Mouse (Mus musculus): Measurements from ENCODE around the gene Rfx5.
A peak's percentile ranks its signal among the peaks of the same experiment; 100 is the strongest.
"Not testable (repeated sequence)": the region's sequence is repeated elsewhere in the genome, so short reads cannot be mapped to it uniquely, and the experiment has no call there.

Gene Rfx5

DNA sequence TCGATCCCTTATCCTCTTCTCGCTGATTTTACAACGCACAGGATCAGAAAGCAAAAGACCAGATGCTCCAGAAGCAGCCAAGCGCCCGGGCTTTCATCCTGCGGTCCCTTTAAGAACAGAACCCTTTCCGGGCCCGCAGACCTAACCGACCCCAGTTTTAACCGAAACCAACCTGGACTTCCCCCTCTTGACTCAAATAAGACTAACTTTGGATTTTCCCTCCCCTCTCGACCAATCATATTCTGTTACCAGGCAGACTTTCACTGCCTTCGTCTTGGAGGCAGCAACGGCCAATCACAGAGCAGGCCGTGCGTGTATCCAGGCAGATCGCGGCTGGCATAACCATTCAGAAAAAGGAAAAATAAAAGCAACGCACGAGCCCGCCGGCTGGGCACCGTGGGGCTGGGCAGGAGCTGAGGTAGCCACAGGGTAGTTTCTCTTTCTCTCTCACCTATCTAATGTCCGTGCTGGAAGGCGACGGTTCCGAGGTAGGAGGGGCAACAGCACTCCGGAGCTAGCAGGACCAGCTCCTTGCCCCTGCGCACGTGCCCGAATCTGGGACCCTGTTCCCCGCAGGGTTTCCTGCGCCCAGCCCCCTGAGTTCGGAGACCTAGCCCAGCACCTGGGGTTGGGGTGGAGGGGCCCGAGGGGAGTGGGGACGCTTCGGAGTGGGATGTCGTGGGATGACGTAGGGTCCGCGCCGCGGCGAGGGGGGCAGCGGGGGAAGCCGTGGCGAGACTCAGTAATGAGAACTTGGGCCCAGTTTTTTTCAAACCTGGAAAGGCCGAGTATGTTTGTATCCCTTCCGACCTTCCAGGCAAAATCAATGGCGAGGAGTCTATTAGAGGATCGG lies at the start of gene Rfx5:
Gene Rfx5 (plus strand): TSS at position 312 of the 853 bp plus-strand sequence.
- DNase-seq (ENCODE audit: low spot score), result peak; percentile 91

GRCm38 (mm10) chr3:94904759-94905158 lies 49.1 kb upstream of the Rfx5 start:
- not testable (repeated sequence) for DNase-seq (ENCODE audit: low spot score)

- peak; percentile 37 for DNase-seq (ENCODE audit: low spot score)
Observed at GRCm38 (mm10) chr3:94906482-94906881, 47.4 kb upstream of the Rfx5 start.

DNA sequence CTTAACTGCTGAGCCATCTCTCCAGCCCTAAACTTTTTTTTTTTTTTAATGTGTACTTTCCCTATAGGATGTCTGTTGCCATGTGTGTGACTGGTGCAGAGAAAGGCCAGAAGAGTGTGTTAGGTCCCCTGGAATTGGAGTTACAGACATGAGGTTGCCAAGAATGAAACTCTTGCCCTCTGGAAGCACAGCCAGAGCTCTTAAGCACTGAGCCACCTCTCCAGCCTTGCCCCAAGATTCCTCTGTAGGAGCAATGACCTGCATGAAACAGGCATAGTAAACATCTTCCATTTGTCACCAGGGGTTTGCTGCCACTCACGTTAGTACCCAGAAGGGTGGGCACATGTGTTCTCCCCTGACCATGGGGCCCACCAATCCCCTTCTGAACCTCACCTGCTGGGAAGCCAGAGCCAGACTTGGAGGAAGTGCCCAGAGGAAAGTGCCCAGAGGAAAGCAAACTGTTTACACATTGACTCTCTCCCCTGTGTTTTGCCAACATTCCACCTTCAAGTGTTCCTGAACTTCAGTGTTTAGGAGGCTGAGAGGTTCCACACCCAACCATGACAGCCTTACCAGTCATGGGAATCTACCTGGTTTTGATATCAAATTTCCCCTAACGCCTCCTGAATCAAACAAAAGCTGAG lies 42.7 kb upstream of the Rfx5 start:
- DNase-seq (ENCODE audit: low spot score), result no peak

GRCm38 (mm10) chr3:94913801-94914200 lies 40.1 kb upstream of the Rfx5 start:
- no peak for DNase-seq (ENCODE audit: low spot score)

DNA sequence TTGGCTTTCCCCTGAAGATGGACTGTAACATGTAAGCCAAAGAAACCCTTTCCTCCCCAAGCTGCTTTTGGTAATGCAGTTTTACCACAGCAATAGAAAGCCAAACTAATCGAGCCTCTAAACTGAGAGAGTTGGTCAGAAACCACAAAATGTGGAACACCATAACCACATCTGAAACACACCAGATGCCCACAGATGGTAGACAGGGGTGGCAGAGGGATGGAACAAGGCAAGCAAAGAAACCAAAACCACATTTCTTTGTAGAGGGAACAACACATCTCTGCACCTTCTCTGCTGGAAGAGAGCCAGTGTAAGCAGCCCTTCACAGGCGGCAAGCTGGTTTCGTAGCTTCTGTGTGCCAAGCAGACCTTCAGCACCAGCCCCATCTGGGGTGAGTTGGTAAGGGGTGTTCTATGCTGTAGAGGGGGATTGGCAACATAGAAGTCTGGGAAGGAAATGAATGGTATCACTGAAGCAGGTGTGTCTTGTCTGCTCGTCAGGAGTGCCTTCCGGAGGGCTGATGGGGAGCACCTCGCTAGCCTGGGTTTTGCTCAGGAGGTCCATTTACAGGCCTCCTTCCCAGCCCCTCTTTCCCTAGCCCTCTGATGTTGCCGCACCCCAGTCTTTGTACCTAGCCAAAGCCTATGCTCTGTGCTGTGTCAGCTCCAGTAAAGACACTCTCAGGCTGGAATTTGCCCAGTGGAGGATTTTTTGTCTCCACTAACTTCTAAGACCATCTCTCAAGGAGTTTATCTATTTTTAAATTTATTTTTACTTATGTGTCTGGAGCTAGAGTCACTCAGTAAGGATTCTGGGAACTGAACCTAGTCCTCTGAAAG lies 37.8 kb upstream of the Rfx5 start:
- no peak for DNase-seq (ENCODE audit: low spot score)

DNA sequence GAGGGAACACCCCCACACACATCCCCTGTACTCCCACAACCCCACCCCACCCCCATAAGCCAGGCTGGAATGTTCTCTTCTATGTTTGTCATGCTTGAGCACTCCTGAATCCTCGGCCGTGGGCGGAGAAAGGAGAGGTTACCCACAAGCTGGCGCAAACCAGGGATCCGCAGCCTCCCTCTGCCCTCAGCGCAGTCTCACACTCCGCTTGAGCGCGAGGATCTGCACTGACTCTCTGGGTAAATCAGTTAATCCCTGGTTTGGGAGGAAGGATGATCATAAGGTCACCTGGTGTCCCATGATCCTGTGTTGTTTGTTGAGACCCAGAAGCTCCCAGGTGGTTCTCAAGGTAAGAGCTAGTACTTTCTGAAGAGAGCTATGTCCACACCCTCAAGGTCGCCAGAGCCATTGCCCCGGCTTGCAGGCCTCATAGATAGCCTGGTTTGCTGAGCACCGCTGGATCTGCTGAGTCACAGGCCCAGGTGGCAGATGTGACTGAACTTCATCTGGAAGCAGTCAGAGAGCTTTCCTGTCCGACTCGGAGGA lies 36.0 kb upstream of the Rfx5 start:
- peak; percentile 66 for DNase-seq (ENCODE audit: low spot score)

DNA sequence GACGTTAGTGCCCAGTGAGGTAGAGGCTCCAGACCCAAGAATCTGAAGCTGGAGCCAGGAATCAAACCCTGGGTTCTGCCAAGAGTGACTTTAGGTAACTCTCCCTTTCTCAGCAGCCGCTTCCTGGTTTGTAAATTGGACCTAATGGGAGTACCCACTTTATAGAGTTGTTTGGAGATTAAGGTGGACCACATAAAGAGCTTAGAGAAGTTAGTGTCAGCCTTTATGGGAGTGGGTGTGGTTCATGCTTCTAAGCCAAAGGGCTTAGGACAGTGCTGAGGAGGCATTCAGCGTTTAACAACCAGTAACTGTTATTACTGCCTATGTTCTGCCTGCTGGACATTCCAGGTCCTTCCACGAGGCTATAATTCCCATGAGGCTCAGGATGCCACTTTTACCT lies 35.0 kb upstream of the Rfx5 start:
- no peak for DNase-seq (ENCODE audit: low spot score)

DNA sequence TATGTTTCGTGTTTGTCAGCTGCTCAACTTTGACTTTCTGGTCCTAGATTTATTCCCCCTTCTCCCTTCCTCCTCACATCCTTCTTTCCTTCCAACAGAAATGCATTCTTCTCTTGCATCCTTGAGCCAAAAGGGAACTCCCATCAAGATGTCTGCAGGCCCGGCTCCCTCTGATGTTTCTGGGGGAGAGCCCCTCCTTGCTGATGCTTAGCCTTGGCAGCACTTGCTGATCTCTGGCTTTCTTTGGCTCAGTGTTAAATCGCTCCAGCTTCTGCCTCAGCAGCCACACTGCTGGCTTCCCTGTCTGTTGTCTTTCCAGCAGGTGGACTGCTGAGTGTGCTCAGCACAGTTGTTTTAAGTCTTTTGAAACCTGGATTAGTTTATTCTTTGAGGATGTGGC lies 32.8 kb upstream of the Rfx5 start:
- DNase-seq (ENCODE audit: low spot score), result no peak

DNA sequence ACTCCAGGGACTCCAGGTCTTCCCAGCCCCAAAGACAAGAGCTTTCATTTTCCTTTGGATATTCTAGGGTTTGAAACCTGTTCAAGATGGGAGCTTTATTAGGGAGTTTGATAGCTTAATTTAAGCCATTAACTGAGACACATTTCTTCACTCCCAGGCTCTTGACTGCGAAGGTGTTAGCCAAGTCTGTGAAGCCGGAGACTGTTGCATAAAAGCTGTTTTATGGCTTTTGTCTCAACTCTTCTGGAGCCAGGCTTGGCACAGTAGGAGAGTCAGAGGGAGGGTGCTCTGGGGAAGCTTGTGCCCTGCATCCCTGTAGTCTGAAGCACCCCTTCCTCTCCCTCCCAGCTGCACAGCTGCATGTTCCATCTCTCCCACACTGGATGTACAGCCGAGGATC lies 31.5 kb upstream of the Rfx5 start:
- no peak for DNase-seq (ENCODE audit: low spot score)

DNA sequence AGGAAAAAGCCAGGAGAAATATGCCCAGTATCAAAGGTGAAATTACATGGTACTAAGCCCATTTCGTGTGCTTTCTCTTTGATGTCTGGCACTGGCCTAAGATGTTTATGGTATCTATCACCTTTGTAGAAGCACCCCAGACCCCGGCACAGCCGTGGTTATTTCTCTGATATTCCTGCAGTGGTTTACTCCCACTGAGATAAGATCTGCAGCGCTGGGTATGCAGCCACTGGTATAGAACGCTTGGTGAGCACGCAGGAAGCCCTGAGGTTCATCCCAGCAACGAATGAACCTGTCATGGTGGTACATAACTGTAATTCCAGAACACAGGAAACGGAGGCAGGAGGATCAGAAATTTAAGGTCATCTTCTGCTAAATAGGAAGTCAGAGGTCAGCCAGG lies 29.2 kb upstream of the Rfx5 start:
- no peak for DNase-seq (ENCODE audit: low spot score)

GRCm38 (mm10) chr3:94926301-94926736 lies 27.6 kb upstream of the Rfx5 start:
- not testable (repeated sequence) for DNase-seq (ENCODE audit: low spot score)

GRCm38 (mm10) chr3:94928979-94929378 lies 24.9 kb upstream of the Rfx5 start:
- not testable (repeated sequence) for DNase-seq (ENCODE audit: low spot score)

- not testable (repeated sequence) for DNase-seq (ENCODE audit: low spot score)
Observed at GRCm38 (mm10) chr3:94930386-94931266, 23.2 kb upstream of the Rfx5 start.

DNA sequence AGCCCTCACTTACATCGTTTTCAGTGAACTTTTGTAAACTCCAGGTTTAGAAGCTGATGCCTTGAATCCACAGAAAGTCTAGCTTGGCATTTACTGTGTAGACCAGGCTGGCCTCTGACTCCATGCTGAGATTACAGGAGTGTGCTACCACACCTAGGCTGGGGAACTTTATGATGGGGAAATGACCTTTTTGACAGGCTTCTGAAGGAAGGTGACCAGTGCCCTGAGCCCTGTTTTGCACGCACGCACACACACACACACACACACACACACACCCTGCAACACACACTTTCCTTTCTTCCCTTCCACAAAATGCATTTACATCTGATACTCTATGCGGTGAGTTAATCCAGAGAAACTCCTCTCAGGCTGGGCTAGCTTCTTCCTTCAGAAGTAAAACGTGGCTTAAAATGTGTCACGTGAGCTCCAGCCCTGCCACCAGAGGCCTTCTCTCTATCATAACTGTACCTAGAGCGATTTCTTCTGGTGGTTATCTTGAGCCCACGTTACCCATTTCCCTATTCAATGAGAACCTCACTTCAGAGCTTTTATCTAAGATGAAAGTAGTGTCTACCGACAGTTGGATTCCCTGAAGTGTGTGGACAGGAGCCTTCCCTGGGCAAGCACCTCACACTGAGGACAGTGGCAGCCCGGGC lies 22.3 kb upstream of the Rfx5 start:
- peak; percentile 53 for DNase-seq (ENCODE audit: low spot score)

DNA sequence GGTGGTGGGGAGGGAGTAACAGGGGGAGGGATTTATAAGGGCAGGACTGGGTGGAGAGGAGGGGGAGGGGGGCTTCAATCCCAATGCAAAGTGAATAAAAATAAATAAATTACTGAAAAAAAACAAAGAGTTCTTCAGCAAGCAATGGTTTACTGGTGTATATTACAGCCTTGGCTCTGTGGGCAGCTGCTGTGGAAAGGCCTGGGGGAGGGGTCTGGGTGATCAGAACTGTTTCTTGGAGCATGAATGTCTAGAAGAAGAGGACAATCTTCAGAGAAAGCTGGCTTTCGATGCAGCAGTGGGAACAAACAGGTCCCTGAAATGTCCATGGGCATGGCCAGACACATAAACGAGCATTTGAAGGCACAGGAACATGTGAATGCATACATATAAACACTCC lies 21.6 kb upstream of the Rfx5 start:
- DNase-seq (ENCODE audit: low spot score), result not testable (repeated sequence)

GRCm38 (mm10) chr3:94932809-94933564 lies 20.9 kb upstream of the Rfx5 start, which contains the start of gene Selenbp1:
Gene Selenbp1, plus strand, starts transcription at chr3:94933056.
- DNase-seq (ENCODE audit: low spot score), result peak; percentile 55

- not testable (repeated sequence) for DNase-seq (ENCODE audit: low spot score)
Observed at GRCm38 (mm10) chr3:94933604-94934003, 20.3 kb upstream of the Rfx5 start.

DNA sequence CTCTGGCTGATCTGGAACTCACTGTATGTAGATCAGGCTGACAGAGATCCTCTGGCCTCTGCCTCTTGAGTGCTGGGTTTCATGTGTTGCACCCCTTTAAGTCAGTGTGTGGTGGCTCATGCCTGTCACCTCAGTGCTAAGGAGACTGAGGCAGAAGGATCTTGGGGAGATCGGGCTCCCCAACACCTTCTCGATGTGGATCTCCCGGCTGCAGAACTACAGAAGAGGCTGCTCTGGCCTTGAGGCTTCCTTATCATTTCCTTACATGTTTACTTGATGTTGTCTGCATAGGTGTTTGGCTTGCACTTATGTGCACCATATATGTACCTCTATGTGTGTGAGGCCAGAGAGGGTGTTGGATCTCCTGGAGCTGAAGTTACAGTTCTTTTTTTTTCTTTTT lies 19.3 kb upstream of the Rfx5 start:
- not testable (repeated sequence) for DNase-seq (ENCODE audit: low spot score)

DNA sequence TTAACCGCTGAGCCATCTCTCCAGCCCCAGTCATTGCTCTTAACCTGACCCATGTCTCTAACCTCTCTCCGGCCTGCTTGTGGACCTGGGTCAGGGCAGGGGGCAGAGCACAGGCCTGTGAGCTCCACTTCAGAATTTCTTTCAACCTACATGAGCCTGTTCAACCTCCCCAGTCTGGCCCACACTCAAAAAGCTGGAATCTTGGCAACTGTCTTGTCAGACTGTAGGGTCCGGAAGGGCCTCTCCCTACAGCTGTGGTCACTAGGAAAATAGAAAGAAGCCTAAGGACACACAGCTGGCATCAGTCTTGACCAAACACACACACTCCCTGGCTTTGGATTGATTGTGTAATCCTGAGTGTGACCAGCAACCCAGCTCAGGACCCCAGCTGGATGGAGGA lies 18.5 kb upstream of the Rfx5 start:
- not testable (repeated sequence) for DNase-seq (ENCODE audit: low spot score)

Data from c-Kit-positive CD71-positive TER-119-positive erythroid progenitor cells, embryonic 14.5 days (primary cell).